Comparison of ENCODE assay signal across 8 mouse cellular contexts in the genomic region with DNA sequence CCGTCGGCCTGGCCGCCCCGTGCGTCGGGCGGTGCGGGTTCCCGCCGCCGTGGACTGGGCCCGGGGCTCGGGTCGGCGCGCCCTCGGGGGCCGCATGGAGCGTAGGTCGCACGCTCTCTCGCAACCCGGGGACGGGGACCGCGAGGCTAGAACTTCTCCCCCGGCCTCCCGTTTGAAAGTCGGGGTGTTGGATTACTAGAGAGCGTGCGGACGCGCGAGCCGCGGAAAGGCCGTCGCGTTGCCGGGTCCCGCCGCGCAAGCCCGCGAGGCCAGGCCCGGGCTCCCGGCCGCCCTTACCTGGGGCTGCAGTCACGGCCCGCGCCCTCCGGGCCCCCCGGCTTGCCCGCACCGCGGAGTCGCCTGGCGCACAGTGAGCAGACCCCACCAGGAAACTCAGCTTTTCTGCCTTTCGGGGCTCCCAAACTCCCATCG. TPM values are rescaled to one million over a fixed set of nuclear protein-coding genes. Genes with fewer than 3 reads are reported as not detected.
A peak's percentile ranks its signal among the peaks of the same experiment; 100 is the strongest.
DNase-seq lines count a peak whose midpoint lies in the region; ATAC-seq and TF ChIP-seq lines count a peak whose summit lies in the region.

No protein-coding gene starts in this region.

- TF ChIP-seq CTCF in liver, adult 2 months (IDR thresholded peaks at IDR 0.05; ENCODE audit: low read depth, low read length): no peak

- H3K27me3 ChIP-seq in intestine, embryonic 14.5 days (replicated peaks; ENCODE audit: control insufficient read depth, insufficient read depth, low read length): peaks cover 14% of the 10 kb centered on the region; the same call in 1 of the 2 replicates
- H3K27me3 ChIP-seq in liver, adult 2 months (ENCODE audit: control insufficient read depth, insufficient read depth, low read length): no peaks in the 10 kb centered on the region

- ATAC-seq in intestine, embryonic 14.5 days (replicated peaks; ENCODE audit: low FRiP score, low TSS enrichment, low read depth): peak; percentile 69

- H3K4me1 ChIP-seq in intestine, embryonic 14.5 days (replicated peaks; ENCODE audit: control insufficient read depth, insufficient read depth, low read length): peaks cover 17% of the 10 kb centered on the region
- H3K4me1 ChIP-seq in liver, adult 2 months (ENCODE audit: control insufficient read depth, insufficient read depth, low read length): peaks cover 16% of the 10 kb centered on the region

- TF ChIP-seq POLR2A in liver, adult 2 months (IDR thresholded peaks at IDR 0.05; ENCODE audit: extremely low read depth, insufficient read depth, low read length): no peak

- peak overlapping the region; percentile 87 for H3K4me3 ChIP-seq in intestine, embryonic 14.5 days (ENCODE audit: low read depth, low read length)
- peak overlapping the region; percentile 91 for H3K4me3 ChIP-seq in liver, adult 2 months (ENCODE audit: insufficient read depth, low read depth, low read length)

- WGBS in intestine, embryonic 14.5 days: under 1% methylated on average over 58 of the region's 60 CpGs
- under 1% methylated on average over 59 of the region's 60 CpGs for WGBS in liver, adult 2 months

- peak overlapping the region; percentile 97 for H3K9ac ChIP-seq in intestine, embryonic 14.5 days (ENCODE audit: low read length)
- H3K9ac ChIP-seq in liver, adult 2 months (ENCODE audit: low read depth, low read length): peak overlapping the region; percentile 99

- peak overlapping the region; percentile 66 for H3K4me2 ChIP-seq in intestine, embryonic 14.5 days (ENCODE audit: low read length)

- H3K27ac ChIP-seq in intestine, embryonic 14.5 days (ENCODE audit: low read depth): peak overlapping the region; percentile 99
- H3K27ac ChIP-seq in liver, adult 2 months (replicated peaks; ENCODE audit: insufficient read depth, low read depth, low read length): peak overlapping the region; percentile 97

- H3K79me2 ChIP-seq in liver, adult 2 months (ENCODE audit: control insufficient read depth, insufficient read depth, low read length): peaks cover 21% of the 10 kb centered on the region; the same call in 1 of the 2 replicates

- H3K36me3 ChIP-seq in intestine, embryonic 14.5 days (ENCODE audit: control insufficient read depth, insufficient read depth, low read length): no peaks in the 10 kb centered on the region
- no peaks in the 10 kb centered on the region for H3K36me3 ChIP-seq in liver, adult 2 months (ENCODE audit: control insufficient read depth, insufficient read depth, low read length)

- DNase-seq in right cerebral cortex, adult 18-20 months: peak; percentile 41
- DNase-seq in right cerebral cortex, postnatal 25 days: no peak
- peak; percentile 58 for DNase-seq in embryo, embryonic 10.5 days (ENCODE audit: low spot score)
- peak; percentile 48 for DNase-seq in gastrocnemius, postnatal 25 days
- peak; percentile 80 for DNase-seq in intestine, embryonic 14.5 days (ENCODE audit: low spot score)
- no peak for DNase-seq in liver, adult 2 months (ENCODE audit: extremely low read depth, low read depth, low spot score)
- peak; percentile 16 to 19 for DNase-seq in natural killer cell, adult 2 months (ENCODE audit: low spot score in 2 of 2)
- peak; percentile 19 to 29 for DNase-seq in thymus, adult 18-20 months

- no peaks in the 10 kb centered on the region for H3K9me3 ChIP-seq in intestine, embryonic 14.5 days (ENCODE audit: control insufficient read depth, low read length)

RNA-seq across cellular contexts. Expression of gene Rdx, which starts 1.7 kb away (rescaled TPM):
- total RNA-seq in gastrocnemius, postnatal 25 days (2021): 100 to 1,000 TPM; 101 to 109 TPM
- polyA plus RNA-seq in intestine, embryonic 14.5 days (2014; fragmentation: Nextera tagmentation; extraction: Ambion mirVana): 98.6 and 114 TPM in 2 replicates
- total RNA-seq in liver, adult 2 months (2014; rRNA removed): 167 TPM in 2 replicates
- 30.5 and 32.7 TPM in 2 replicates for polyA plus RNA-seq in liver, adult 2 months (2012; rRNA removed)

Comparison
In these comparisons a context has a peak if more than half of its experiments do, and no peak if none do; other contexts are left out.
1. DNase-seq: peak in right cerebral cortex, adult 18-20 months (single experiment), embryo, embryonic 10.5 days (single experiment), gastrocnemius, postnatal 25 days (single experiment), intestine, embryonic 14.5 days (single experiment), natural killer cell, adult 2 months (2 of 2) and thymus, adult 18-20 months (2 of 2); none in right cerebral cortex, postnatal 25 days (single experiment) and liver, adult 2 months (single experiment).